Mouse (Mus musculus) forebrain, embryonic 11.5 days (tissue): Measurements from ENCODE around the gene Trnau1ap. TPM values are rescaled to one million over a fixed set of nuclear protein-coding genes. Genes with fewer than 3 reads are reported as not detected.

Source experiments
- ATAC-seq: fragments of 200-750 bp; cut with Nextera tagmentation; replicated peaks from 2 replicates; pipeline ENCODE4 v1.8.0; 2017; ENCODE audit warnings: moderate TSS enrichment; ENCODE audit not compliant: low FRiP score
- DNase-seq: peaks from one replicate; pipeline ENCODE4 v3.0.0-alpha.2; 2017; ENCODE audit warnings: low spot score
- H3K27ac ChIP-seq: fragments of 300-500 bp; sonication (generic); 2 replicates; pipeline ENCODE4 v1.5.1; 2014; ENCODE audit warnings: low read depth, low read length
- H3K27me3 ChIP-seq: fragments of 300-500 bp; sonication (generic); 2 replicates; pipeline ENCODE4 v1.6.1; 2014; ENCODE audit warnings: mild to moderate bottlenecking, low read length, mixed read lengths; ENCODE audit not compliant: control insufficient read depth, insufficient read depth
- H3K36me3 ChIP-seq: fragments of 300-500 bp; sonication (generic); 2 replicates; pipeline ENCODE4 v1.6.1; 2014; ENCODE audit warnings: mild to moderate bottlenecking, low read length, moderate library complexity, mixed read lengths; ENCODE audit not compliant: control insufficient read depth, insufficient read depth
- H3K4me1 ChIP-seq: fragments of 300-500 bp; sonication (generic); replicated peaks from 2 replicates; pipeline ENCODE4 v1.6.1; 2014; ENCODE audit warnings: low read length, mixed read lengths; ENCODE audit not compliant: control insufficient read depth, insufficient read depth
- H3K4me2 ChIP-seq: fragments of 300-500 bp; sonication (generic); 2 replicates; pipeline ENCODE4 v1.6.1; 2014; ENCODE audit warnings: low read depth, mild to moderate bottlenecking, low read length, moderate library complexity, mixed read lengths; ENCODE audit not compliant: severe bottlenecking
- H3K4me3 ChIP-seq: fragments of 300-500 bp; sonication (generic); 2 replicates; pipeline ENCODE4 v1.5.1; 2014; ENCODE audit warnings: low read depth, low read length
- H3K9ac ChIP-seq: fragments of 300-500 bp; sonication (generic); 2 replicates; pipeline ENCODE4 v1.6.1; 2014; ENCODE audit warnings: low read length
- H3K9me3 ChIP-seq: fragments of 300-500 bp; sonication (generic); 2 replicates; pipeline ENCODE4 v1.6.1; 2016; ENCODE audit warnings: low read length, mixed read lengths; ENCODE audit not compliant: control insufficient read depth
- WGBS: fragments of 180-500 bp; shearing (Covaris S2); extraction: QIAGEN DNeasy Blood & Tissue Kit; methylation state at CpG from one replicate; pipeline ENCODE4 v1.1.7; 2014; 5-methylcytosine and 5-hydroxymethylcytosine counted together
- polyA plus RNA-seq: library from polyadenylated mRNA; unstranded; fragments of >200 nt; fragmentation: Nextera tagmentation; extraction: Ambion mirVana; gene quantifications from 2 replicates; pipeline ENCODE4 v1.2.1, GENCODE M21; 2014

The Trnau1ap gene
- polyA plus RNA-seq, 1 experiment from 2014 or later = 88.9 TPM

DNA sequence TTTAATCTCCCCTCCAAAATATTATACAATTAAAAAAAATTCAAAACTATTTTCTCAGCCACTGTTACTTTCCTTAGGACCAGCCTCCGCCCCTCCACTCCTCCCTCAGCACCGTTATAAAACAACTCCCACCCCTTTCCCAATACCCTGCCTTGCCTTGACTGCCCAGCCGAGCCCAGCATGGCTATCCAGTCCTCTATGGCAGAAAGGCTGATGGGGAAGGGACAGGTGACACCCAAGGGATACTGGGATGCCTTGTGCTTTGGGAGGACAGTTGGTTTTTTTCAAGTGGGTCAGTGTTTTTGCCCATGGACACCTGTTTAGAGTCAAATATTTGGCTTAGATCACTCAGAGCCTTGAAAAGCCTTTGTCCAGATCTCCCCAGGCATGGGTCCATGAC, 2.6 kb upstream of the Trnau1ap start:
- DNase-seq = no peak
- no peaks in the 10 kb centered on the region for H3K9me3 ChIP-seq
- no peak overlapping the region for H3K4me2 ChIP-seq
- no peak overlapping the region for H3K4me3 ChIP-seq
- H3K27ac ChIP-seq = no peak overlapping the region
- no peaks in the 10 kb centered on the region for H3K27me3 ChIP-seq
- peaks cover 12% of the 10 kb centered on the region; the same call in 1 of the 2 replicates for H3K36me3 ChIP-seq
- 75% methylated on average over 3 of the region's 3 CpGs for WGBS
- ATAC-seq = no peak
- H3K9ac ChIP-seq = no peak overlapping the region; the same call in 1 of the 2 replicates
- H3K4me1 ChIP-seq = peaks cover 4% of the 10 kb centered on the region

GRCm38 (mm10) chr4:132329835-132330354, 557 bp upstream of the Trnau1ap start:
- H3K27me3 ChIP-seq = no peaks in the 10 kb centered on the region
- WGBS = 11% methylated on average over 10 of the region's 10 CpGs
- DNase-seq (no peak), ATAC-seq (no peak)
- H3K4me1 ChIP-seq = peaks cover 4% of the 10 kb centered on the region
- peak overlapping the region; percentile 81 for H3K4me2 ChIP-seq
- H3K9me3 ChIP-seq = no peaks in the 10 kb centered on the region
- H3K9ac ChIP-seq = peak overlapping the region; percentile 92
- H3K36me3 ChIP-seq = peaks cover 11% of the 10 kb centered on the region; the same call in 1 of the 2 replicates
- no peak overlapping the region; the same call in 1 of the 2 replicates for H3K27ac ChIP-seq
- peak overlapping the region; percentile 70 for H3K4me3 ChIP-seq

GRCm38 (mm10) chr4:132328391-132328982, 851 bp downstream of the Trnau1ap start:
- ATAC-seq (no peak), DNase-seq (no peak)
- H3K4me2 ChIP-seq = peak overlapping the region; percentile 81
- no peaks in the 10 kb centered on the region for H3K27me3 ChIP-seq
- peaks cover 9% of the 10 kb centered on the region; the same call in 1 of the 2 replicates for H3K36me3 ChIP-seq
- H3K4me1 ChIP-seq = peaks cover 4% of the 10 kb centered on the region
- WGBS = 44% methylated on average over 14 of the region's 14 CpGs
- no peak overlapping the region for H3K27ac ChIP-seq
- H3K9me3 ChIP-seq = no peaks in the 10 kb centered on the region
- peak overlapping the region; percentile 92 for H3K9ac ChIP-seq
- peak overlapping the region; percentile 70 for H3K4me3 ChIP-seq

GRCm38 (mm10) chr4:132326481-132326880, 2.9 kb downstream of the Trnau1ap start:
- Histone ChIP-seq H3K4me2 (no peak overlapping the region), H3K4me1 (peaks cover 4% of the 10 kb centered on the region), H3K9ac (no peak overlapping the region), H3K36me3 (peaks cover 6% of the 10 kb centered on the region; the same call in 1 of the 2 replicates), H3K27ac (no peak overlapping the region), H3K9me3 (no peaks in the 10 kb centered on the region), H3K4me3 (no peak overlapping the region), H3K27me3 (no peaks in the 10 kb centered on the region)
- WGBS = 79% methylated on average over 5 of the region's 5 CpGs
- DNase-seq (no peak), ATAC-seq (no peak)

- H3K36me3 ChIP-seq = peaks cover 6% of the 10 kb centered on the region; the same call in 1 of the 2 replicates
- no peak overlapping the region for H3K4me3 ChIP-seq
- WGBS = 86% methylated on average over 8 of the region's 8 CpGs
- no peak overlapping the region for H3K4me2 ChIP-seq
- no peaks in the 10 kb centered on the region for H3K4me1 ChIP-seq
- no peaks in the 10 kb centered on the region for H3K9me3 ChIP-seq
- H3K27me3 ChIP-seq = no peaks in the 10 kb centered on the region
- DNase-seq = no peak
- H3K27ac ChIP-seq = no peak overlapping the region
- no peak overlapping the region for H3K9ac ChIP-seq
- no peak for ATAC-seq
These were observed 13.6 kb downstream of the Trnau1ap start for GRCm38 (mm10) chr4:132315711-132316110.

DNA sequence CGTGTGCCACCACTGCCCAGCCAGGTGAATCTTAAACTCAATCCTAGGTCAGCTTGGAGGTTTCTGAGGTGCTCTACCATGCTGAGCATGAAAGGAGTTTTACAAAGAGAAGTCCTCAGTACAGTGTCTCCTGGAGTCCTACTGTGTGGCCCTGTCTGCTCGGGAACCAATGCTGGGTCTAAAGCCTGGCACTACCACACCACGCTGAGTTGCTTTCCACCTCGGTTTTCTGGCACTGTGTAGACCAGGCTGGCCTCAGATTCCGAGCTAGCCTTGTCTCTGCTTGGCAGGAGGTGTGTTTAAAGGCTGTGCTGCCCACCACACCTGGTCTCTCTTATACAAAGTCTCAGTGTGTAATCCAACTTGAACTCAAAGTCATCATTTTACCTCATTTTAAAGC, 16.7 kb downstream of the Trnau1ap start:
- H3K4me3 ChIP-seq = no peak overlapping the region
- no peaks in the 10 kb centered on the region for H3K27me3 ChIP-seq
- ATAC-seq (no peak), DNase-seq (no peak)
- H3K4me2 ChIP-seq = no peak overlapping the region
- no peaks in the 10 kb centered on the region for H3K9me3 ChIP-seq
- no peak overlapping the region for H3K27ac ChIP-seq
- no peak overlapping the region for H3K9ac ChIP-seq
- no peaks in the 10 kb centered on the region; the same call in 1 of the 2 replicates for H3K4me1 ChIP-seq
- peaks cover 11% of the 10 kb centered on the region; the same call in 1 of the 2 replicates for H3K36me3 ChIP-seq
- WGBS = 88% methylated on average over 5 of the region's 5 CpGs

- Histone ChIP-seq H3K4me1 (no peaks in the 10 kb centered on the region; the same call in 1 of the 2 replicates), H3K4me3 (no peak overlapping the region), H3K9me3 (no peaks in the 10 kb centered on the region), H3K4me2 (no peak overlapping the region), H3K27ac (no peak overlapping the region), H3K36me3 (peaks cover 11% of the 10 kb centered on the region; the same call in 1 of the 2 replicates), H3K27me3 (no peaks in the 10 kb centered on the region), H3K9ac (no peak overlapping the region)
- no peak for DNase-seq
- no peak for ATAC-seq
- WGBS = 42% methylated on average over 3 of the region's 3 CpGs
These were observed 17.5 kb downstream of the Trnau1ap start for GRCm38 (mm10) chr4:132311801-132312200.

- Histone ChIP-seq H3K4me2 (no peak overlapping the region), H3K27me3 (no peaks in the 10 kb centered on the region), H3K4me1 (no peaks in the 10 kb centered on the region; the same call in 1 of the 2 replicates), H3K9me3 (no peaks in the 10 kb centered on the region), H3K36me3 (peaks cover 11% of the 10 kb centered on the region; the same call in 1 of the 2 replicates), H3K27ac (no peak overlapping the region), H3K9ac (no peak overlapping the region), H3K4me3 (no peak overlapping the region)
- DNase-seq (no peak), ATAC-seq (no peak)
- WGBS = 28% methylated on average over 1 of the region's 1 CpGs
These were observed 18.1 kb downstream of the Trnau1ap start for GRCm38 (mm10) chr4:132311209-132311608.
